8 mouse cellular contexts compared by ENCODE assay signal in the genomic region with DNA sequence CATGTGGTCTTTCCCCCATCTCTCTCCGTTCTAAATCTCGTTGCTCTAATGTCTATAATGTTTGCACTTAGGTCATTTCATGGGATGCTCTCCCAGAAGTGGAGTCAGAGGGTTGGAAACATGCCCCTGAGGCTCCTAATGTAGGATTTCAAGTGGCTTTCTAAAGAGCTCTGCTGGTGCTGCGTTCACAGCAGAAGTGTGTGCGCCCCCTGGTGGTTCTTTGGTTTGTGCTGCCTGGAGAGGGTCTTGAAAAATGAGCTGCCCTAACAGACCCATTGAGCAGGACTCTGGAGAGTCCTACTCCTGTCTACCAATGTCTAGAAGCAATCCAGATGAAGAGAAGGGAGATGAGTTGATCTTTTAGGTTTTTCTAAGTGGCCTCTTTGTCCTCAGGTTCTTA. TPM values are rescaled to one million over a fixed set of nuclear protein-coding genes. Genes with fewer than 3 reads are reported as not detected.
DNase-seq lines count a peak whose midpoint lies in the region; ATAC-seq lines count a peak whose summit lies in the region.

No protein-coding gene starts in this region.

- no peak overlapping the region for H3K4me3 ChIP-seq in forebrain, embryonic 10.5 days
- H3K4me3 ChIP-seq in forebrain, embryonic 12.5 days (replicated peaks), result no peak overlapping the region
- no peak overlapping the region for H3K4me3 ChIP-seq in embryonic facial prominence, embryonic 11.5 days (ENCODE audit: low read depth, low read length)
- H3K4me3 ChIP-seq in midbrain, embryonic 15.5 days, result no peak overlapping the region

- intact Hi-C loops in heart, postnatal 25 days (cut with DNase I), result loop anchor here (1.0 to 5.0 kb wide), 2 partner anchors 53 to 152 kb away; no protein-coding TSS in a partner anchor
- intact Hi-C loops in left cerebral cortex, postnatal 14 days (cut with DNase I), result loop anchor here (1.0 to 5.0 kb wide), 2 partner anchors 31 to 52 kb away; no protein-coding TSS in a partner anchor

- no peak overlapping the region for H3K9ac ChIP-seq in forebrain, embryonic 12.5 days
- H3K9ac ChIP-seq in embryonic facial prominence, embryonic 11.5 days (replicated peaks; ENCODE audit: low read length), result no peak overlapping the region
- H3K9ac ChIP-seq in midbrain, embryonic 15.5 days, result no peak overlapping the region

- peak; percentile 85 for DNase-seq in forebrain, embryonic 10.5 days (ENCODE audit: extremely low spot score, low spot score)
- DNase-seq in adrenal gland, postnatal 14 days, result peak; percentile 90
- DNase-seq in embryonic facial prominence, embryonic 11.5 days (ENCODE audit: low spot score), result peak; percentile 92
- DNase-seq in heart, postnatal 25 days (ENCODE audit: low spot score), result peak; percentile 21
- DNase-seq in left cerebral cortex, postnatal 14 days (ENCODE audit: low spot score in 2 of 2), result peak; percentile 73 to 85
- DNase-seq in spleen, postnatal 4 days (ENCODE audit: low spot score in 2 of 2), result peak; percentile 71 to 91

- no peaks in the 10 kb centered on the region for H3K9me3 ChIP-seq in forebrain, embryonic 10.5 days
- no peaks in the 10 kb centered on the region for H3K9me3 ChIP-seq in forebrain, embryonic 12.5 days
- H3K9me3 ChIP-seq in embryonic facial prominence, embryonic 11.5 days (replicated peaks; ENCODE audit: control insufficient read depth, low read length), result no peaks in the 10 kb centered on the region
- no peaks in the 10 kb centered on the region for H3K9me3 ChIP-seq in midbrain, embryonic 15.5 days

- H3K4me2 ChIP-seq in forebrain, embryonic 12.5 days, result no peak overlapping the region
- no peak overlapping the region for H3K4me2 ChIP-seq in embryonic facial prominence, embryonic 11.5 days (ENCODE audit: low read depth, low read length)
- H3K4me2 ChIP-seq in midbrain, embryonic 15.5 days, result no peak overlapping the region

- ATAC-seq in forebrain, embryonic 12.5 days (ENCODE audit: low FRiP score), result no peak
- ATAC-seq in embryonic facial prominence, embryonic 11.5 days (replicated peaks; ENCODE audit: insufficient number of reproducible peaks, low FRiP score, low TSS enrichment, low read depth), result no peak
- ATAC-seq in midbrain, embryonic 15.5 days (replicated peaks), result no peak

- H3K4me1 ChIP-seq in forebrain, embryonic 10.5 days, result peaks cover 14% of the 10 kb centered on the region; the same call in 1 of the 2 replicates
- H3K4me1 ChIP-seq in forebrain, embryonic 12.5 days, result peaks cover 10% of the 10 kb centered on the region
- H3K4me1 ChIP-seq in embryonic facial prominence, embryonic 11.5 days (ENCODE audit: control insufficient read depth, insufficient read depth, low read length), result no peaks in the 10 kb centered on the region
- H3K4me1 ChIP-seq in midbrain, embryonic 15.5 days, result peaks cover 20% of the 10 kb centered on the region

- H3K27ac ChIP-seq in forebrain, embryonic 10.5 days, result no peak overlapping the region
- no peak overlapping the region for H3K27ac ChIP-seq in forebrain, embryonic 12.5 days
- H3K27ac ChIP-seq in embryonic facial prominence, embryonic 11.5 days (replicated peaks; ENCODE audit: low read depth, low read length), result no peak overlapping the region
- H3K27ac ChIP-seq in midbrain, embryonic 15.5 days, result peak overlapping the region; percentile 73; the same call in 1 of the 2 replicates

- no peaks in the 10 kb centered on the region for H3K36me3 ChIP-seq in forebrain, embryonic 10.5 days (replicated peaks)
- H3K36me3 ChIP-seq in forebrain, embryonic 12.5 days (replicated peaks), result no peaks in the 10 kb centered on the region
- no peaks in the 10 kb centered on the region for H3K36me3 ChIP-seq in embryonic facial prominence, embryonic 11.5 days (replicated peaks; ENCODE audit: control insufficient read depth, insufficient read depth, low read depth, low read length)
- no peaks in the 10 kb centered on the region for H3K36me3 ChIP-seq in midbrain, embryonic 15.5 days (replicated peaks)

- peaks cover 12% of the 10 kb centered on the region; the same call in 1 of the 2 replicates for H3K27me3 ChIP-seq in forebrain, embryonic 10.5 days (ENCODE audit: poor library complexity, severe bottlenecking)
- H3K27me3 ChIP-seq in forebrain, embryonic 12.5 days, result peaks cover 6% of the 10 kb centered on the region; the same call in 1 of the 2 replicates
- no peaks in the 10 kb centered on the region for H3K27me3 ChIP-seq in embryonic facial prominence, embryonic 11.5 days (ENCODE audit: control insufficient read depth, insufficient read depth, low read length)
- H3K27me3 ChIP-seq in midbrain, embryonic 15.5 days (replicated peaks), result no peaks in the 10 kb centered on the region

- WGBS in forebrain, embryonic 10.5 days, result 10% methylated on average over 4 of the region's 4 CpGs
- WGBS in forebrain, embryonic 12.5 days, result 9% methylated on average over 4 of the region's 4 CpGs
- 8% methylated on average over 4 of the region's 4 CpGs for WGBS in embryonic facial prominence, embryonic 11.5 days
- 5% methylated on average over 4 of the region's 4 CpGs for WGBS in midbrain, embryonic 15.5 days

RNA-seq across cellular contexts. Expression of a gene that starts 41.8 kb away (rescaled TPM):
- not detected in 2 replicates for polyA plus RNA-seq in forebrain, embryonic 10.5 days (2016; fragmentation: Nextera tagmentation; extraction: Ambion mirVana)
- not detected in 2 replicates for polyA plus RNA-seq in forebrain, embryonic 12.5 days (2016; fragmentation: Nextera tagmentation; extraction: Ambion mirVana)
- not detected in 2 replicates for total RNA-seq in adrenal gland, postnatal 14 days (2021)
- not detected in 2 replicates for polyA plus RNA-seq in embryonic facial prominence, embryonic 11.5 days (2014; fragmentation: Nextera tagmentation; extraction: Ambion mirVana)
- total RNA-seq in heart, postnatal 25 days (2021), result not detected
- not detected for total RNA-seq in left cerebral cortex, postnatal 14 days (2021)
- polyA plus RNA-seq in midbrain, embryonic 15.5 days (2015; fragmentation: Nextera tagmentation; extraction: Ambion mirVana), result not detected in 2 replicates

RNA-seq across cellular contexts. Expression of a gene that starts 55.5 kb away (rescaled TPM):
- not detected in 2 replicates for polyA plus RNA-seq in forebrain, embryonic 10.5 days (2016; fragmentation: Nextera tagmentation; extraction: Ambion mirVana)
- not detected in 2 replicates for polyA plus RNA-seq in forebrain, embryonic 12.5 days (2016; fragmentation: Nextera tagmentation; extraction: Ambion mirVana)
- total RNA-seq in adrenal gland, postnatal 14 days (2021), result not detected in 2 replicates
- polyA plus RNA-seq in embryonic facial prominence, embryonic 11.5 days (2014; fragmentation: Nextera tagmentation; extraction: Ambion mirVana), result not detected in 2 replicates
- not detected for total RNA-seq in heart, postnatal 25 days (2021)
- total RNA-seq in left cerebral cortex, postnatal 14 days (2021), result not detected
- polyA plus RNA-seq in midbrain, embryonic 15.5 days (2015; fragmentation: Nextera tagmentation; extraction: Ambion mirVana), result not detected in 2 replicates

Comparison
In these comparisons a context has a peak if more than half of its experiments do, and no peak if none do; other contexts are left out.
1. DNase-seq: peak in every context shown above with its lines; median percentile 92 in embryonic facial prominence, embryonic 11.5 days; 90 in adrenal gland, postnatal 14 days; 85 in forebrain, embryonic 10.5 days; 81 in spleen, postnatal 4 days; 79 in left cerebral cortex, postnatal 14 days; 21 in heart, postnatal 25 days.